Mouse (Mus musculus) adipose tissue, adult 10 weeks (tissue): ENCODE data around the gene Dzip1. TPM values are rescaled to one million over a fixed set of nuclear protein-coding genes. Genes with fewer than 3 reads are reported as not detected.

Experiments used
- polyA plus RNA-seq: library from polyadenylated mRNA; stranded (reverse); fragments of 350-450 nt; fragmentation: Illumina TruSeq; extraction: RNeasy Lipid Tissue Mini Kit (QIAGEN cat#74804); gene quantifications from one replicate; pipeline ENCODE4 v1.2.3, GENCODE M21; 2014; ENCODE audit warnings: low read depth, low replicate concordance

The Dzip1 gene
- polyA plus RNA-seq: 9.3 TPM

DNA sequence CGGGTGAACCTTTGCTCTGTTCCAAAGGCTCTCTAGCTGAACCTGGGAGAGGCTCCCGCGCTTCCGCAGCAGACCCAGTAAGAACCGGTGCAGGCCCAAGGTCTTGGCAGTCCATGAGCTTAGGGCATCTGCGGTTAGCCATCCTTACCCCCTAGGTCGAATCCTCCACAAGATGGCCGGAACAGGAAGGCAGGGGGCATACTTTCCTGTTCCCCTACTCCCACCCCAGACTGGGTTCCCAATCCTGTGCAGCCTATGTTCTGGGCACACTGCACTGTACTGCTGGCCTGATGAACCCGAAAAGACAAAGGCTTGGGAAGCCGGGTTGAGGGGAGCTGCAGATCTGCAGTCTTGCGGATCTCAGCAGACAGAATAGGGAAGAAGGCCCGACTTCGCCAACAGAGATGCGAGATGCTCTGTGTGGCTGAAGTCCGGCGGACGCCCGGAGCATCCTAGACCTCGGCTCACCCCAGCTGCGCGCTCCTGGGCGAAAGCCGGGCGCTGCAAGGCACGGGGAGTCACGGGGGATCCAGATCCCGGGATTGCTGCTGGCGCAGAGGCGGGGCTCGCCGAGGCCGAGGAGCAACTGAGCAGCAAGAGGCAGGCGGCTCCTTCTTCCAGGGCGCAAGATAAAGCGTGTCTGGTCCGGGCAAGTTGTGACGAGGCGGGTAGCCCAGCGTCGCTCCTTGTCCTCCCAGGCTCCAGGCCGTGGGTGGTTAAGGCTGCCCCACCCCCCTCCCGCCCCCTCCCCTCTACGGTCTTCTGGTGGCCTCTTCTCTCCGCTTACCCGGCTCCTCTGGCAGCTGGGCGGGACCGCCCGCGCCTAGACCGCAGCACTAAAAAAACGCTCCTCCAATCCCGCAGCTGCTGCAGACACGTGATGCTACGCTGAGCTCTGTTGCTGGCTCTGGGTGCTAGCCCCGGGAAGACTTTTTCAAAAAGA is at the start of gene Dzip1:
Dzip1 (minus strand) TSS at position 788 of the 943 bp plus-strand sequence.

DNA sequence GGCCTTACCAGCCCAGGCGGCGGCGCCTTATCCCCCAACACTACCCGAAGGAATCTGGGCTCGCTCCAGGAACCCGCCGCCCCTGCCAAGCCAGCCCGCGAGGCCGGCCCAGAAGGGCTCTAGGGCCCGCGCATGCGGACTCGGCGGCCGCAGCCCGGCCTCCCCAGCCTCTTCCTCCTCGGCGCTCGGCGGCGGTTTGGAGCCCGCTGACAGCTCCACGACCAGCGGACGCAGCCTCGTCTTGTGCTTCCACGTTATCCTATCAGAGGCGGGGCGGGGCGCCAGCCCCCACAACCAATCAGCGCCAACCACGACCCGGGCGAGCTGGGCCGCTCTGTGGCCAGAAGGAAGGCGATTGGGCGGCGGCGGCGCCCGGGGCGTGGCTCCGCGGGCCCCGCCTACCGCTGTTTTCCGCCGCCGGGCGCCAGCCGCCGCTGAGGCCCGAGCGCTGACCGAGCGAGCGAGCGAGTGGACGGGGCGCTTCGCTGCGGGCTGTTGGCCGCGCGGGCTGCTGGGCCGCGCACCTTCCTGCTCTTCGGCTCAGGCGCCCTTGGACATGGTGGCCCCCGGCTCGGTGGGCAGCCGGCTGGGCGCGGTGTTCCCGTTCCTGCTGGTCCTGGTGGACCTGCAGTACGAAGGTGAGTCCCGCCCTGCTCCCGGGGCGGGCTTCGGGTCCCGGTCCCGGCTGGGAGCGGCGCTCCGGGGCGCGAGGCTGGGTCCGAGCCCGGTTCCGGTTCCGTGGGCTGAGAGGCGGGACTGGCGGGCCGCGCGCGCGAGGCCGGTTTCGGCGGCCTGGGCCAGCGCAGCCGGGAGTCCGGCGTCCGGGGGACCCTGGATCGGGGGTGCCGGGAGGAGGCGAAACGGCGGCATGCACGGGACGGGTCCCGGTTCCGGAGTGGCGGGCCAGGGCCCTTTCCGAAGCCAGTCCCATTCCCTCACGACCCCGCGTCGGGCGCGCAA is 12.6 kb upstream of the Dzip1 start, which contains the start of gene Dnajc3:
Dnajc3 (plus strand) TSS at position 444 of the 960 bp plus-strand sequence.

Other genes with a start within 250 kb of the Dzip1 start
- gene Abcc4, start 219.2 kb downstream of the Dzip1 start, polyA plus RNA-seq: 15.1 TPM
- 52.2 TPM for gene Cldn10, start 137.6 kb downstream of the Dzip1 start, polyA plus RNA-seq
- gene Dnajc3, start 12.5 kb upstream of the Dzip1 start, polyA plus RNA-seq: 101 TPM
- 7.4 TPM for gene Uggt2, start 174.0 kb upstream of the Dzip1 start, polyA plus RNA-seq
- gene Hs6st3, start 212.9 kb upstream of the Dzip1 start, polyA plus RNA-seq: not detected